Mouse (Mus musculus): Measurements from ENCODE around the gene Trmt61a. TPM values are rescaled to one million over a fixed set of nuclear protein-coding genes. Genes with fewer than 3 reads are reported as not detected.

The Trmt61a gene
- polyA plus RNA-seq, 1 experiment from 2014 or later: 4.6 TPM

DNA sequence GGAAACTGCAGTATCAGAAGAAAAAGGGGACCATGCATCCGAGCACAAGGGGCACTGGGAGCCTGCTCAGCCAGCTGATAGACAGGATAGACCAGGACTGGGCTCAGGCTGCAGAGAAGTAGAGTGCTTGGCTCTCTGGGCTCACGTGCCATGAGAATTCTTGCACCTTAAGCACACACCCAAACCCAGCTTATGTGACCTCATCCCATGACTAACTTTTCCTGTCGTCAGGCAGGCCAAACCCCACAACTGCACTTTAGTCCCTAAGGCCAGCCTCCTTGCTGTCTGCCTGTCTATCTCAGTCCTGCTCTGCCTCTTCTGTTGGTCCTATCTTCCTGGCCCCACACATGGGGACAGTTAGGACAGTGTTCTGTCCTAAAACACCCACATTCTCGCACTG, 19.8 kb downstream of the Trmt61a start:
- 0 out of 2 replicates have a peak overlapping the region, but pooled peaks have one; percentile 39 for H3K9ac ChIP-seq (ENCODE audit: low read depth, low read length)
- no peak for ATAC-seq (replicated peaks; ENCODE audit: insufficient number of reproducible peaks, low FRiP score, low TSS enrichment)

GRCm38 (mm10) chr12:111698346-111698913, 20.5 kb downstream of the Trmt61a start:
- WGBS (ENCODE audit: insufficient replicate concordance): 69% methylated on average over 6 of the region's 6 CpGs
- no peaks in the 10 kb centered on the region for H3K9me3 ChIP-seq (replicated peaks; ENCODE audit: control insufficient read depth, low read length)
- ATAC-seq (replicated peaks; ENCODE audit: insufficient number of reproducible peaks, low FRiP score, low TSS enrichment): no peak
- H3K4me3 ChIP-seq (ENCODE audit: low read depth, low read length): no peak overlapping the region
- peak overlapping the region; percentile 39; the same call in 1 of the 2 replicates for H3K9ac ChIP-seq (ENCODE audit: low read depth, low read length)
- peaks cover 19% of the 10 kb centered on the region for H3K4me1 ChIP-seq (ENCODE audit: control insufficient read depth, insufficient read depth, low read length)
- H3K36me3 ChIP-seq (ENCODE audit: control insufficient read depth, insufficient read depth, low read length): no peaks in the 10 kb centered on the region
- H3K4me2 ChIP-seq: no peak overlapping the region
- H3K27ac ChIP-seq (ENCODE audit: low read depth, low read length): no peak overlapping the region
- no peaks in the 10 kb centered on the region for H3K27me3 ChIP-seq (ENCODE audit: control insufficient read depth, insufficient read depth, low read length)

More for the DNA sequence above, 19.8 kb downstream of the Trmt61a start:
- Histone ChIP-seq H3K4me2 (no peak overlapping the region), H3K4me3 (ENCODE audit: low read depth, low read length) (no peak overlapping the region), H3K27me3 (ENCODE audit: control insufficient read depth, insufficient read depth, low read length) (no peaks in the 10 kb centered on the region), H3K4me1 (ENCODE audit: control insufficient read depth, insufficient read depth, low read length) (peaks cover 24% of the 10 kb centered on the region), H3K36me3 (ENCODE audit: control insufficient read depth, insufficient read depth, low read length) (no peaks in the 10 kb centered on the region), H3K9me3 (replicated peaks; ENCODE audit: control insufficient read depth, low read length) (no peaks in the 10 kb centered on the region), H3K27ac (ENCODE audit: low read depth, low read length) (0 out of 2 replicates have a peak overlapping the region, but pooled peaks have one; percentile 22)
- 62% methylated on average over 4 of the region's 4 CpGs for WGBS (ENCODE audit: insufficient replicate concordance)

GRCm38 (mm10) chr12:111699542-111699941, 21.6 kb downstream of the Trmt61a start:
- Histone ChIP-seq H3K9me3 (replicated peaks; ENCODE audit: control insufficient read depth, low read length) (no peaks in the 10 kb centered on the region), H3K4me2 (no peak overlapping the region), H3K4me1 (ENCODE audit: control insufficient read depth, insufficient read depth, low read length) (peaks cover 11% of the 10 kb centered on the region), H3K27ac (ENCODE audit: low read depth, low read length) (no peak overlapping the region), H3K9ac (ENCODE audit: low read depth, low read length) (no peak overlapping the region), H3K4me3 (ENCODE audit: low read depth, low read length) (no peak overlapping the region), H3K27me3 (ENCODE audit: control insufficient read depth, insufficient read depth, low read length) (no peaks in the 10 kb centered on the region), H3K36me3 (ENCODE audit: control insufficient read depth, insufficient read depth, low read length) (no peaks in the 10 kb centered on the region)
- WGBS (ENCODE audit: insufficient replicate concordance): 85% methylated on average over 4 of the region's 4 CpGs
- ATAC-seq (replicated peaks; ENCODE audit: insufficient number of reproducible peaks, low FRiP score, low TSS enrichment): no peak

GRCm38 (mm10) chr12:111700920-111701458, 23.1 kb downstream of the Trmt61a start:
- H3K9me3 ChIP-seq (replicated peaks; ENCODE audit: control insufficient read depth, low read length): no peaks in the 10 kb centered on the region
- peaks cover 9% of the 10 kb centered on the region for H3K4me1 ChIP-seq (ENCODE audit: control insufficient read depth, insufficient read depth, low read length)
- no peak for ATAC-seq (replicated peaks; ENCODE audit: insufficient number of reproducible peaks, low FRiP score, low TSS enrichment)
- H3K4me2 ChIP-seq: no peak overlapping the region
- 60% methylated on average over 9 of the region's 9 CpGs for WGBS (ENCODE audit: insufficient replicate concordance)
- no peaks in the 10 kb centered on the region for H3K27me3 ChIP-seq (ENCODE audit: control insufficient read depth, insufficient read depth, low read length)
- H3K9ac ChIP-seq (ENCODE audit: low read depth, low read length): no peak overlapping the region
- H3K36me3 ChIP-seq (ENCODE audit: control insufficient read depth, insufficient read depth, low read length): no peaks in the 10 kb centered on the region
- no peak overlapping the region for H3K27ac ChIP-seq (ENCODE audit: low read depth, low read length)
- H3K4me3 ChIP-seq (ENCODE audit: low read depth, low read length): no peak overlapping the region

- Histone ChIP-seq H3K9ac (ENCODE audit: low read depth, low read length) (no peak overlapping the region), H3K4me2 (no peak overlapping the region), H3K9me3 (replicated peaks; ENCODE audit: control insufficient read depth, low read length) (no peaks in the 10 kb centered on the region), H3K4me3 (ENCODE audit: low read depth, low read length) (no peak overlapping the region), H3K27ac (ENCODE audit: low read depth, low read length) (no peak overlapping the region), H3K4me1 (ENCODE audit: control insufficient read depth, insufficient read depth, low read length) (peaks cover 9% of the 10 kb centered on the region), H3K36me3 (ENCODE audit: control insufficient read depth, insufficient read depth, low read length) (no peaks in the 10 kb centered on the region; the same call in 1 of the 2 replicates), H3K27me3 (ENCODE audit: control insufficient read depth, insufficient read depth, low read length) (no peaks in the 10 kb centered on the region)
- 64% methylated on average over 3 of the region's 3 CpGs for WGBS (ENCODE audit: insufficient replicate concordance)
- no peak for ATAC-seq (replicated peaks; ENCODE audit: insufficient number of reproducible peaks, low FRiP score, low TSS enrichment)
Observed at GRCm38 (mm10) chr12:111703301-111703700, 25.4 kb downstream of the Trmt61a start.

GRCm38 (mm10) chr12:111704609-111705008, 26.7 kb downstream of the Trmt61a start:
- Histone ChIP-seq H3K27me3 (ENCODE audit: control insufficient read depth, insufficient read depth, low read length) (no peaks in the 10 kb centered on the region), H3K36me3 (ENCODE audit: control insufficient read depth, insufficient read depth, low read length) (peaks cover 5% of the 10 kb centered on the region), H3K9ac (ENCODE audit: low read depth, low read length) (no peak overlapping the region), H3K4me1 (ENCODE audit: control insufficient read depth, insufficient read depth, low read length) (peaks cover 9% of the 10 kb centered on the region), H3K4me3 (ENCODE audit: low read depth, low read length) (no peak overlapping the region), H3K9me3 (replicated peaks; ENCODE audit: control insufficient read depth, low read length) (no peaks in the 10 kb centered on the region), H3K27ac (ENCODE audit: low read depth, low read length) (peak overlapping the region; percentile 66), H3K4me2 (no peak overlapping the region)
- WGBS (ENCODE audit: insufficient replicate concordance): 48% methylated on average over 9 of the region's 9 CpGs
- 0 out of 2 replicates have a peak, but pooled peaks have one; percentile 41 for ATAC-seq (replicated peaks; ENCODE audit: insufficient number of reproducible peaks, low FRiP score, low TSS enrichment)

DNA sequence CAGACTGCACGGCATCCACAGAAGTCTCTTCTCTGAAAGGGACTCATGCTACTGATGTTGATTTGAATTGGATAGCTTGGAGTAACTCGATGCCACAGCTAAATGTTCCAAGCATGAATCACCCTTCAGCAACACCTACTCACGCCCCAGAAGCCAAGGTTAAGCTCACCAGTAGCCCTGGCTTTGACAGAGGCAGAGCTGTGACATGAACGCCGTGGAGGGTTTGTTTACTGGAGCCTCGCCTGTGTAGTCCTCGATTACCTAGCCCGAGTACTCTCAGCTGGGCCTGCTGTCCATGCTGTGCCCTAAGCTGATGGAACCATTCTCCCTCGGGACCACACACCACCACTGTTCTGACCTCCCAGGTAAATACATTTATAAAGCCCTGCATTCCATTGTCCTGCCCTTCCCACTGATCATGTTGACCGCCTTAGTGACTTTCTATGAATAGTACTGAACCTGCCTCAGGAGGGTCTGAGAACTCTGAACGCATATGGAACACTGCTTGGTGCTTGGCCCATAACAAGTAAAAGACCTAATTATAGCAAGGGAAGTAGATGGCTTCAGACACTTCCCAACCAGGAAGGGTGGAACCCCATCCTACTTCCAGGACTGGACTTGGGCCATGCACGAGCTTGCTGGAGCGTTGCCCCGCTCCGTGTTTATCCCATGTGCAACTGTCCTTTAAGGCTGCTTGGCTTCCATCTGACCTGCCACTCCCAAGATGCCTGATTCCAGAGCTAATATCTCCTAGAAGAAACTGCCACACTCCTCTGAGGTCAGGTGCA, 27.5 kb downstream of the Trmt61a start:
- no peak overlapping the region for H3K4me2 ChIP-seq
- H3K9me3 ChIP-seq (replicated peaks; ENCODE audit: control insufficient read depth, low read length): no peaks in the 10 kb centered on the region
- H3K9ac ChIP-seq (ENCODE audit: low read depth, low read length): no peak overlapping the region
- peak overlapping the region; percentile 66 for H3K27ac ChIP-seq (ENCODE audit: low read depth, low read length)
- no peak for ATAC-seq (replicated peaks; ENCODE audit: insufficient number of reproducible peaks, low FRiP score, low TSS enrichment)
- no peak overlapping the region for H3K4me3 ChIP-seq (ENCODE audit: low read depth, low read length)
- peaks cover 9% of the 10 kb centered on the region for H3K36me3 ChIP-seq (ENCODE audit: control insufficient read depth, insufficient read depth, low read length)
- peaks cover 9% of the 10 kb centered on the region for H3K4me1 ChIP-seq (ENCODE audit: control insufficient read depth, insufficient read depth, low read length)
- H3K27me3 ChIP-seq (ENCODE audit: control insufficient read depth, insufficient read depth, low read length): no peaks in the 10 kb centered on the region
- WGBS (ENCODE audit: insufficient replicate concordance): 56% methylated on average over 15 of the region's 15 CpGs

- Histone ChIP-seq H3K27me3 (ENCODE audit: control insufficient read depth, insufficient read depth, low read length) (no peaks in the 10 kb centered on the region), H3K4me1 (ENCODE audit: control insufficient read depth, insufficient read depth, low read length) (peaks cover 19% of the 10 kb centered on the region), H3K27ac (ENCODE audit: low read depth, low read length) (no peak overlapping the region), H3K4me3 (ENCODE audit: low read depth, low read length) (no peak overlapping the region), H3K9ac (ENCODE audit: low read depth, low read length) (no peak overlapping the region), H3K9me3 (replicated peaks; ENCODE audit: control insufficient read depth, low read length) (no peaks in the 10 kb centered on the region), H3K4me2 (no peak overlapping the region), H3K36me3 (ENCODE audit: control insufficient read depth, insufficient read depth, low read length) (peaks cover 16% of the 10 kb centered on the region)
- no peak for ATAC-seq (replicated peaks; ENCODE audit: insufficient number of reproducible peaks, low FRiP score, low TSS enrichment)
- WGBS (ENCODE audit: insufficient replicate concordance): 73% methylated on average over 4 of the region's 4 CpGs
Observed at GRCm38 (mm10) chr12:111708181-111708580, 30.3 kb downstream of the Trmt61a start.

Measured in heart, embryonic 11.5 days (tissue).